Mouse (Mus musculus) heart, embryonic 13.5 days (tissue): ENCODE measurements around the gene Nid1. TPM values are rescaled to one million over a fixed set of nuclear protein-coding genes. Genes with fewer than 3 reads are reported as not detected.
A peak's percentile ranks its signal among the peaks of the same experiment; 100 is the strongest.
"Not testable (repeated sequence)": the region's sequence is repeated elsewhere in the genome, so short reads cannot be mapped to it uniquely, and the experiment has no call there.

Source experiments
- ATAC-seq: fragments of 200-750 bp; cut with Nextera tagmentation; 2 replicates; pipeline ENCODE4 v1.8.0; 2017; ENCODE audit warnings: moderate TSS enrichment; ENCODE audit not compliant: insufficient number of reproducible peaks, low FRiP score, low TSS enrichment; ENCODE audit errors: extremely low read depth
- H3K27ac ChIP-seq: fragments of 300-500 bp; sonication (generic); replicated peaks from 2 replicates; pipeline ENCODE4 v1.5.1; 2015; ENCODE audit warnings: moderate library complexity, mild to moderate bottlenecking, inconsistent platforms
- H3K27me3 ChIP-seq: fragments of 300-500 bp; sonication (generic); replicated peaks from 2 replicates; pipeline ENCODE4 v1.6.1; 2015; ENCODE audit warnings: mild to moderate bottlenecking, inconsistent platforms
- H3K36me3 ChIP-seq: fragments of 300-500 bp; sonication (generic); 2 replicates; pipeline ENCODE4 v1.6.1; 2015; ENCODE audit warnings: mild to moderate bottlenecking, inconsistent platforms
- H3K4me1 ChIP-seq: fragments of 300-500 bp; sonication (generic); 2 replicates; pipeline ENCODE4 v1.6.1; 2015; ENCODE audit warnings: inconsistent platforms
- H3K4me2 ChIP-seq: fragments of 300-500 bp; sonication (generic); 2 replicates; pipeline ENCODE4 v1.6.1; 2015; ENCODE audit warnings: inconsistent platforms, mild to moderate bottlenecking, moderate library complexity
- H3K4me3 ChIP-seq: fragments of 300-500 bp; sonication (generic); 2 replicates; pipeline ENCODE4 v1.5.1; 2015; ENCODE audit warnings: moderate library complexity, mild to moderate bottlenecking, inconsistent platforms
- H3K9ac ChIP-seq: fragments of 300-500 bp; sonication (generic); 2 replicates; pipeline ENCODE4 v1.6.1; 2015; ENCODE audit warnings: inconsistent platforms, mild to moderate bottlenecking, moderate library complexity
- H3K9me3 ChIP-seq: fragments of 300-500 bp; sonication (generic); 2 replicates; pipeline ENCODE4 v1.6.1; 2016; ENCODE audit warnings: inconsistent platforms
- WGBS: fragments of 180-500 bp; shearing (Covaris S2); methylation state at CpG from one replicate; pipeline ENCODE4 v1.1.7; 2015; ENCODE audit warnings: mixed read lengths; 5-methylcytosine and 5-hydroxymethylcytosine counted together
- polyA plus RNA-seq: library from polyadenylated mRNA; unstranded; fragments of >200 nt; fragmentation: Nextera tagmentation; extraction: Ambion mirVana; gene quantifications from 2 replicates; pipeline ENCODE4 v1.2.1, GENCODE M21; 2015

The Nid1 gene
- polyA plus RNA-seq, 1 experiment from 2014 or later: 70.8 TPM

DNA sequence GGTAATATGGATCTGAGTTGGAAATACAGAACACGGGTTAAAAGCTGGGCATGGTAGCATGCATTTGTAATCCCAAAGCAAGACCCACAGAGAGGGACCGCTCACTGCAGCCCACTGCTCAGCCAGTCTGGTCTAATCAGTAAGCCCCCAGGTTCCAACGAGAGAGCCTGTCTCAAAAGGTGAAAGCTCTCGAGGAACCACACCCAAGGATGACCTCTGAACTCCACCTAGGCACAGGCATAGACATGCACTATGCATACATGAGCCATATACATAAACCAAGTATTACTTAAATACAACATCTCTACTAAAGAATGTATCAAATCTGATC, 21.4 kb upstream of the Nid1 start:
- 73% methylated on average over 4 of the region's 4 CpGs for WGBS
- ATAC-seq: not testable (repeated sequence)

DNA sequence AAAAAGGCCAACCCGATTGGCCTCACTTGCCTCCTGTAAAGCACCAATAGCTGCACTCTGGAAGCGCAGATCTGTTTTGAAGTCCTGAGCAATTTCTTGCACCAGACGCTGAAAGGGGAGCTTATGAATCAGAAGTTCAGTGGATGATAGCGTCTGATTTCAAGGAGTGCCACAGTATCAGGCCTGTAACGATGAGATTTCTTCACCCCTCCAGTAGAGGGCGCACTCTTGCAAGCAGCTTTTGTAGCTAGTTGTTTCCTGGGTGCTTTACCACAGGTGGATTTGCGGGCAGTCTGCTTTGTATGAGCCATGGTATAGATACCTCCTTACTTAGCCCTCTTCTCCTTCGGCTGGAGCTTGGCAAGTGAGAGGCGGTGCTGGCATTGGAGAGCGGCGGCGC, 18.5 kb upstream of the Nid1 start:
- not testable (repeated sequence) for ATAC-seq, H3K27me3 ChIP-seq, H3K4me2 ChIP-seq, H3K9me3 ChIP-seq, H3K27ac ChIP-seq, H3K4me3 ChIP-seq, H3K4me1 ChIP-seq, H3K9ac ChIP-seq, H3K36me3 ChIP-seq
- WGBS: 88% methylated on average over 7 of the region's 12 CpGs

More for the DNA sequence above, 21.4 kb upstream of the Nid1 start:
- H3K4me3 ChIP-seq, H3K27ac ChIP-seq, H3K36me3 ChIP-seq, H3K4me1 ChIP-seq, H3K9ac ChIP-seq, H3K4me2 ChIP-seq, H3K27me3 ChIP-seq, H3K9me3 ChIP-seq: not testable (repeated sequence)

DNA sequence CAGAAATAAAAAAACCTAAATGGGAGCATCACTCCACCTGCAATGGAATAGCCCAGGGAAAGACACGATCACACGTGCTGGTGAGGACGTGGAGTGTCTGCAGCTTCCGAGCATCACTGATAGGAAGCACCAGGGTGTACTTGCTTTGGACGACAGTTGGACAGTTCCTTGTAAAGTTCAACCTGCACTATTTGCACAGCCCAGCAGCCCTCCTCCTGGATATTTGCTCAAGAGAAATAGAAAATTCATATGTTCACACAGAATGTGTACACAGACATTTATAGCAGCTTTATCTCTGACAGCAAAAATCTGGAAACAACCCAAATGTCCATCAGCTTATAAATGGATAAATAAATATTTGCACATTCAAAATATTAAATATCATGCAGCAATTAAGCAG, 14.1 kb upstream of the Nid1 start:
- not testable (repeated sequence) for H3K4me3 ChIP-seq, H3K27ac ChIP-seq, ATAC-seq, H3K36me3 ChIP-seq, H3K9ac ChIP-seq, H3K4me1 ChIP-seq, H3K27me3 ChIP-seq, H3K4me2 ChIP-seq, H3K9me3 ChIP-seq
- WGBS: 57% methylated on average over 2 of the region's 5 CpGs

DNA sequence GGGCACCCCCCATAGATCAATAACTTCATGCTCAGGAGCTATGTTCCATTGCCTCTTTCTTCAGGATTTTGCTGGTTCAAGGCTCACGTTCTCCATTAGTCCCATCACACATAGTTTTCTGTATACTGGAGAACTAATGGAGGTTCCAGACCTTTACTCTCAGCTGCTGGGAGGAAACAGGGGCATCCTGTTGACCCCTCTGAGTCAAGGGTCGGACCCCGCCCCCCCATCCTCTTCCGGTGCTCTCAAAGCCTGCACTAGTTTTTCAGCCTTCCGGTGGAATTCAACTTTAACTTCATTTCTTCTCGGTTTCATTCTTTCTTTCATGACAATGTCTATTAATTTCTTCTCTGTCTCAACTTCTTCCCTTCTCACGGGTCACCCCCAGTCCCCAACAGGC, 1.2 kb upstream of the Nid1 start:
- ATAC-seq, H3K4me1 ChIP-seq, H3K4me3 ChIP-seq, H3K9ac ChIP-seq, H3K27ac ChIP-seq, H3K27me3 ChIP-seq, H3K36me3 ChIP-seq, H3K4me2 ChIP-seq, H3K9me3 ChIP-seq: not testable (repeated sequence)
- WGBS: 84% methylated on average over 5 of the region's 7 CpGs

DNA sequence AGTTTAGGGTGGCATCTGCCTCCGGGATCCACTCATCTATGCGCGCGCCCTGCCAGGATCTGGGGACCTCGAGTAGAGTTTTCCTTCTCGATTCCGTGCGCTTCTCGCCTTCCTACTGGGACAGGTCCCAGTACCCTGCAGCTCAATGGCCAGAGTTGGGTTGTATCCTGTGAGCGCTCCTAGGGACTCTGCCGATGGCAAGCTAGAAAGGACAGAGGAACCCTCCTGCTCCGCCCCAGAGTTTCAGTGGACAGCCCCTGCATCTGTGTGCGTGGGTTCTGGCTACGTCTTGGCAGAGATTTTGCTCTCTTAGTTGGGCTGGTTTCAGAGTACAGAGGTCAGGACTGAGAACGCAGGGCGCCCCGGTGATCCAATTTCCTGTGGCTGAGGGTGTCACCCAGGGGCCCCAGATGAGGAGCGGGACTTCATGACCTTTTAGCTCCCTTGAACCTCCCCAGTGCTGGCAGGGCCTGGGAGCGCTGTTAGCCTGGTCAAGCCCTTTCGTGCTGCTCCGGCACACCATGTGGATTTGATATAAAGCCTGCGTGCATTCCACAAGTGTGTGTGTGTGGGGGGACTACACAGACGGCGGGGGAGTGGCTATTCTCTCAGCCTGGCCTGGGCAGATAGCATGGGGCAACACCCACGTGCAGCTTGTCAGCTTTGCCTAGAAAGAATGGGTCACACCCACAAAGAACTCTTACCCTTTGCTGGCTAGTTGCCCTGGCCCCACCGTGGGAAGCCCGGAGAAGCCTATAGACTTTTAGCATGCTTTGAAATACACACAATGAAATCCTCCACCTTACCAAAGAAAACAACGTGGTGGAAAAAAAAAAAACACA, 982 bp downstream of the Nid1 start:
- Histone ChIP-seq H3K9ac (0 out of 2 replicates have a peak overlapping the region, but pooled peaks have one; percentile 33), H3K27ac (0 out of 2 replicates have a peak overlapping the region, but pooled peaks have one; percentile 32), H3K4me3 (peak overlapping the region; percentile 43), H3K4me2 (peak overlapping the region; percentile 62)
- peak; percentile 64 for ATAC-seq
- H3K27me3 ChIP-seq, H3K36me3 ChIP-seq, H3K9me3 ChIP-seq, H3K4me1 ChIP-seq: not testable (repeated sequence)
- 3% methylated on average over 19 of the region's 28 CpGs for WGBS

DNA sequence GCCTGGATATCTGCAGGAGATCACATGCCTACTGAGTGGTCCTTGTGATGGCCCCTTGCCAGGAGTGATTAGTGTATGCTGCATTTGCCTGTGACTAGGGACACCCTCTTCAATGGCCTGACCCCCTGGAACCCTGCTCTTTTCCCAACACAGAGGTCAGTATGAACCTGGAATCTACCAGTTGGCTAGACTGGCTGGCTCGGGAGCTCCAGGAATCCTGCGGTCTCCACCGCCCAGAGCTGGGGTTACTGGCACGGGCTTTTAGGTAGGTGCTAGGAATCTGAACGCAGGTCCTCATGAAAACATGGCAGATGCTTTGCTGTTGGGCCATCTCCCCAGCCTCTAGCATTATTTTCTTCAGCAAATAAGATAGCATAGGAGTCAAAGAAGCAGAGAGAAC, 8.2 kb downstream of the Nid1 start:
- H3K4me2 ChIP-seq, H3K9me3 ChIP-seq, H3K4me1 ChIP-seq, H3K27me3 ChIP-seq, H3K36me3 ChIP-seq, ATAC-seq, H3K4me3 ChIP-seq, H3K9ac ChIP-seq, H3K27ac ChIP-seq: not testable (repeated sequence)
- 82% methylated on average over 5 of the region's 5 CpGs for WGBS

DNA sequence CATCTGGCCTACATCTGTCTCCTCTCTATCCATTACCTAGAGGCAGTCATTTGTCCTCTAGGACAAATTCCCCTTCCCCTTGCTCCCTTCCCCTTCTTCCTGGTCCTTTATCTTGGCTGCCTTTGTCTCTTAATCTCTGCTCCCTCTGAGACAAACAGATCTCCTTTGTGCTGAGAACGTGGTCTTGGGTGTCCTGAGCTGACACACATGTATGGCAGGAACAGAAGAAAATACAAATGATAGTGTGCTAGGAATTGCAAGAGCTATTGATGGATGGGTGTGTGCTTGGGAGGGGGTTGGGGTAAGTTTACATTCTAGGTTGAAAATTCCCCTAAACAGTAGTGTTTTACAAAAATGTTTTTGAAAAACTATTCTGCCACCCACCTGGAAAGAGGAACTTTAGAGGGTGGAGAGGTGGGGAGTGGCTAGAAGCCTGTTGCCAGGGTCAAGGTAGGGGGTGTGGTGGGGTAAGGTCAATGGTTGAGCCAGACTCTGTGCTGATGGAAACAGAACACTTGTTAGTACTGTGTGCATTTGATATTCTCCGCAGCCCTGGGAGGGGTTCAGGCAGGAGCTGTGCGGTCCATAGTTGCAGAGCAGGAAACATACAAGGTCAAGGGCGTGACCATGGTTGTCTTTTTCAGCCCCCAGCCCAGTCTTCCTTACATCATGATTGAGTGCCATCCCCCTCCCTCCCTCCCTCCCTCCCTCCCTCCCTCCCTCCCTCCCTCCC, 9.5 kb downstream of the Nid1 start:
- H3K4me2 ChIP-seq, H3K4me3 ChIP-seq, H3K27me3 ChIP-seq, H3K27ac ChIP-seq, H3K36me3 ChIP-seq, H3K4me1 ChIP-seq, H3K9me3 ChIP-seq, ATAC-seq, H3K9ac ChIP-seq: not testable (repeated sequence)
- WGBS: 62% methylated on average over 4 of the region's 4 CpGs

DNA sequence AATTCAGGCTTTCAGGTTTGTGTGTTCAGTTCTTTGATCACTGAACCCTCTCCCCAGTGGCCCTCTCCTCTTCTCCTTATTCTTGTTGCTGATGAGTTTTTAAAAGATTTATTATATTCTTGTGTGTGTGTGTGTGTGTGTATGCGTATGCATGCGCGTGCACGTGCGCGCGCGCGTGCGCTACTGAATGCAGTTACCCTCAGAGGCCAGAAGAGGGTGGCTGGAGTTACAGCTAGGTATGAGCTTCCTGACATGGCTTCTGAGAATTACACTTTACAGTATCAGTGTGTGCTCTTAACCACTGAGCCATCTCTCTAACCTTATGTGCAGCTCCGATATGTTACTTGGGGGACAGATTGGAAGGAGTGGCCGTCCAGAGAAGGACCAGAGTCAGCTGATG, 12.6 kb downstream of the Nid1 start:
- WGBS: 68% methylated on average over 12 of the region's 12 CpGs
- not testable (repeated sequence) for ATAC-seq

DNA sequence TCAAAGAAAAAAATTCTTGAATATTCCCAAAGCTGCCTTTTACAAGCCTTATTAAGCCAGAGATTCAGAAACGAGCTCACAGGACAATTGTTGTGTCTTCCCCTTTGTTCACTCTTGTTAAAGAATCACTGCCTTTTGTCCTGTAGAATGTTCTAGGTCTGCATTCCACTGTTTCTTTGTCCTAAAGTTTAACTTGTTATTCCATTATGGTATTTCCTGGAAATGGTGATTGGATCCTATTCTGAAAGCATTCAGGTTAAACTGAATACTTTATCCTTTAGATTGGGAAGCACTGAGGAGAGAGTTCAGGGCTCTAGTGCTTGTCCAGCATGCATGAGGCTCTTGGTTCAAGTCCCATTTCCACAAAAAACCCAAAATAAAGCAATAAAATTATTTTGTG, 13.6 kb downstream of the Nid1 start:
- H3K9ac ChIP-seq, H3K36me3 ChIP-seq, H3K27me3 ChIP-seq, H3K4me2 ChIP-seq, H3K4me3 ChIP-seq, H3K4me1 ChIP-seq, H3K27ac ChIP-seq, ATAC-seq, H3K9me3 ChIP-seq: not testable (repeated sequence)
- WGBS: 53% methylated on average over 1 of the region's 1 CpGs

More for the DNA sequence above, 12.6 kb downstream of the Nid1 start:
- H3K36me3 ChIP-seq, H3K4me2 ChIP-seq, H3K27ac ChIP-seq, H3K27me3 ChIP-seq, H3K9ac ChIP-seq, H3K4me1 ChIP-seq, H3K9me3 ChIP-seq, H3K4me3 ChIP-seq: not testable (repeated sequence)

DNA sequence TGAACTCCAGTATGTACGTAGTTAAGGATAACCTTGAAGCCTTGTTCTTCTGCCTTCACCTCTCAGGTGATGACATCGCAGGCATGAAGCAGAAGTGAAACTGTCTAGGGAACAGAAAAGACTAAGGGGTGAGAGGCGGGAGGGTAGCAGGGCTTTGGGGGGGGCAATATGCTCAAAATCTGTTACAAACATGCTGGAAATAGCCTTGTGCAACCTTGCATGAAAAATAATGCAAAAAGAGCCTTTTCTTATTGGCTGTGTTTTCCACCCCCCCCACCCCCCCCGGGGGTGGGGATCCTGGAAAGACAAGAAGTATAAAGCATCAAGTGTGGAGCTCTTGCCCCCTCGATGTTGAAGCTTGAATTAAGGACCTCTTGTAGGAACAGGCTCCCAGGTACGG, 16.0 kb downstream of the Nid1 start:
- H3K27ac ChIP-seq, H3K4me3 ChIP-seq, H3K9me3 ChIP-seq, ATAC-seq, H3K9ac ChIP-seq, H3K27me3 ChIP-seq, H3K36me3 ChIP-seq, H3K4me1 ChIP-seq, H3K4me2 ChIP-seq: not testable (repeated sequence)
- 68% methylated on average over 6 of the region's 6 CpGs for WGBS

DNA sequence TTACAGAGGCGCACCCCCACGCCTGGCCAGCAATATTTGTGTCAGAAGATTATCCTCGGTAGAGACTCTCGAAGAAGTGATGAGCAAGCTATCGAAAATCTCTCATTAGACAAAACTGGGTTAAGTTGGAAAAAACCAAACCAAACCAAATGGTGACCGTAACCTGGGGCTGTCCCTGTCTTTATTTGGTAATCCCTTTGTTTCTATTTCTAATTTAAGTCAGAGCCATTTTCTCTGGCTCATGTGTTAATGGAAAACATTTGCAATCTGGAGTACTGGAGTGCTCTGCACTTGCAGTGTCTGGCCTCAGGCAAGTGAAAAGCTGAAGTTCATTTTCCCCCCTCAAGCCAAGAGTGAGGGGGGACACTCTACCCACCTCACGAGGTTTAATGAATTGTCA, 16.9 kb downstream of the Nid1 start:
- H3K9ac ChIP-seq, H3K27me3 ChIP-seq, H3K4me3 ChIP-seq, H3K4me2 ChIP-seq, H3K27ac ChIP-seq, H3K9me3 ChIP-seq, H3K4me1 ChIP-seq, ATAC-seq, H3K36me3 ChIP-seq: not testable (repeated sequence)
- 89% methylated on average over 7 of the region's 7 CpGs for WGBS
